Mouse (Mus musculus): ENCODE measurements around the gene Tmem86a. TPM values are rescaled to one million over a fixed set of nuclear protein-coding genes. Genes with fewer than 3 reads are reported as not detected.

Gene Tmem86a
- polyA plus RNA-seq, 1 experiment from 2014 or later: 21.3 TPM

DNA sequence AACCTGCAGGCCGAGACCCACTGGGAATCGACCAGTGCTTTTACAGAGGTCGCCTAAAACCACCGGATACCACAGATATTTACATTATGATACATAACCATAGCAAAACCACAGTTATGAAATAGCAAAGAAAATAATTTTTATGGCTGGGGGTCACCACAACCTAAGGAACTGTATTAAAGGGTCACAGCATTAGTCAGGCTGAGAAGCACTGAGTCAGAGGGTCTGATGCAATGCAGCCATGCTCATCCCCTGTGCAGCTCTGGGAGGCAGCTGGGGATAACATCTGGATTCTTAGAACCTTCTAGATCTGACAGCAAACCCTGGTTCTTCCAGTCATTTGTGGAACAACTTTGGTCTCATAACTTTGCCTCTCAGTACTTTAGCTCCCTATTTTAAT lies 19.0 kb upstream of the Tmem86a start:
- Histone ChIP-seq H3K27ac (no peak overlapping the region), H3K9me3 (no peaks in the 10 kb centered on the region), H3K4me2 (replicated peaks) (no peak overlapping the region), H3K9ac (no peak overlapping the region), H3K27me3 (no peaks in the 10 kb centered on the region), H3K4me1 (no peaks in the 10 kb centered on the region), H3K4me3 (no peak overlapping the region), H3K36me3 (no peaks in the 10 kb centered on the region)
- ATAC-seq (ENCODE audit: insufficient number of reproducible peaks, insufficient read depth, low FRiP score, low TSS enrichment): no peak
- 63% methylated on average over 4 of the region's 4 CpGs for WGBS

DNA sequence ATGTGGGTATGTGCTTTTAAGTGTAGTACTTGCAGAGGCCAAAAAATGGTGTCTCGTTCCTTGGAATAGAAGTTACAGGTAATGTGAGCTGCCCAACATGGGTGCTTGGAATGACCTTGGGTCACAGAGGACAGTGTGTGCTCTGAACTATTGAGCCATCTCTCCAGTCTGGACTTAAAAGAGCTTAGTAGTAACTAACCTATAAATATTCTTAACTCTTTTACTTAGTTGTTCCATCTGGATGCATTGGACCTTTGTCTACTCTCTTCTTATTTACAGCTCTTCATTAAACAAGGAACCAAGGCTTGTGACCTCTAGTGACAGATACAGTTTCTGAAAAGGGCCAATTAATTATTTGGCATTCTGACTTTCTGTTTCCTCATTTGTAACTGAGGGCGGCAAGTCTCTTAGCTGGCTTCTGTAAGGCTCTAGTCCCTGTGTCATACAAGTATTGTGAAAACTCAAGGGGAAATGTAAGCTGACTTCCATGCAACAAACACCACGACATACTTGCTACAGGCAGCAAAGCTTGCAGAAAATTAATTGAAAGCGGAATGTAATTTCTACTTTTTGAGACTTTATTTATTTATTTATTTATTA lies 15.5 kb upstream of the Tmem86a start:
- 93% methylated on average over 4 of the region's 4 CpGs for WGBS

GRCm38 (mm10) chr7:47035426-47035825 lies 15.0 kb upstream of the Tmem86a start:
- Histone ChIP-seq H3K27me3 (no peaks in the 10 kb centered on the region), H3K4me2 (replicated peaks) (no peak overlapping the region), H3K36me3 (no peaks in the 10 kb centered on the region), H3K9me3 (no peaks in the 10 kb centered on the region), H3K9ac (no peak overlapping the region), H3K27ac (no peak overlapping the region), H3K4me3 (no peak overlapping the region), H3K4me1 (no peaks in the 10 kb centered on the region)
- WGBS: 83% methylated on average over 8 of the region's 8 CpGs
- no peak for ATAC-seq (ENCODE audit: insufficient number of reproducible peaks, insufficient read depth, low FRiP score, low TSS enrichment)

More for the DNA sequence above, 15.5 kb upstream of the Tmem86a start:
- Histone ChIP-seq H3K27ac (no peak overlapping the region), H3K27me3 (no peaks in the 10 kb centered on the region), H3K9ac (no peak overlapping the region), H3K4me2 (replicated peaks) (no peak overlapping the region), H3K36me3 (no peaks in the 10 kb centered on the region), H3K4me3 (no peak overlapping the region), H3K4me1 (no peaks in the 10 kb centered on the region), H3K9me3 (no peaks in the 10 kb centered on the region)
- ATAC-seq (ENCODE audit: insufficient number of reproducible peaks, insufficient read depth, low FRiP score, low TSS enrichment): no peak

GRCm38 (mm10) chr7:47041706-47042105 lies 8.7 kb upstream of the Tmem86a start:
- WGBS: 80% methylated on average over 3 of the region's 3 CpGs
- no peak overlapping the region for H3K27ac ChIP-seq
- H3K9me3 ChIP-seq: no peaks in the 10 kb centered on the region
- no peaks in the 10 kb centered on the region for H3K27me3 ChIP-seq
- H3K9ac ChIP-seq: no peak overlapping the region
- no peak overlapping the region for H3K4me3 ChIP-seq
- H3K4me2 ChIP-seq (replicated peaks): no peak overlapping the region
- ATAC-seq (ENCODE audit: insufficient number of reproducible peaks, insufficient read depth, low FRiP score, low TSS enrichment): no peak
- H3K36me3 ChIP-seq: no peaks in the 10 kb centered on the region
- H3K4me1 ChIP-seq: no peaks in the 10 kb centered on the region

DNA sequence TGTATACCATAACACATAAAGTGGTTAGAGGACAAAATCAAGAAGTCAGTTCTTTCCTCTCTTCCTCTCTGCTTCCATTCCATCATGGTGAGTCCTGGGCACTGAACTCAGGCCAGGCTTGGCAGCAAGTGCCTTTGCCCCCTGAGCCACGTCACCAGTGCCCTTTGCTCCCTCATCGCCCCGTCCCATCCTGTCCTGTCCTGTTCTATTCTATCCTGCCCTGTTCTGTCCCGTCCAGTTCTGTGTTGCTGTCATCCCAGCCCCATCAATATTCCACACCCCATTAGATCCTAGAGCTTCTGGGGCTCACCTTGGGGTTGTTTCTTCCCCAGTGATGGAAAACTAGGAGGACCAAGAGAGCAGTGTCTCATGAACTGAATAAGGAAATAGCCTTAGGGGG lies 8.3 kb upstream of the Tmem86a start:
- WGBS: 75% methylated on average over 4 of the region's 4 CpGs
- Histone ChIP-seq H3K9me3 (no peaks in the 10 kb centered on the region), H3K36me3 (no peaks in the 10 kb centered on the region), H3K27ac (no peak overlapping the region), H3K4me1 (no peaks in the 10 kb centered on the region), H3K4me2 (replicated peaks) (no peak overlapping the region), H3K4me3 (no peak overlapping the region), H3K9ac (no peak overlapping the region), H3K27me3 (no peaks in the 10 kb centered on the region)
- no peak for ATAC-seq (ENCODE audit: insufficient number of reproducible peaks, insufficient read depth, low FRiP score, low TSS enrichment)

DNA sequence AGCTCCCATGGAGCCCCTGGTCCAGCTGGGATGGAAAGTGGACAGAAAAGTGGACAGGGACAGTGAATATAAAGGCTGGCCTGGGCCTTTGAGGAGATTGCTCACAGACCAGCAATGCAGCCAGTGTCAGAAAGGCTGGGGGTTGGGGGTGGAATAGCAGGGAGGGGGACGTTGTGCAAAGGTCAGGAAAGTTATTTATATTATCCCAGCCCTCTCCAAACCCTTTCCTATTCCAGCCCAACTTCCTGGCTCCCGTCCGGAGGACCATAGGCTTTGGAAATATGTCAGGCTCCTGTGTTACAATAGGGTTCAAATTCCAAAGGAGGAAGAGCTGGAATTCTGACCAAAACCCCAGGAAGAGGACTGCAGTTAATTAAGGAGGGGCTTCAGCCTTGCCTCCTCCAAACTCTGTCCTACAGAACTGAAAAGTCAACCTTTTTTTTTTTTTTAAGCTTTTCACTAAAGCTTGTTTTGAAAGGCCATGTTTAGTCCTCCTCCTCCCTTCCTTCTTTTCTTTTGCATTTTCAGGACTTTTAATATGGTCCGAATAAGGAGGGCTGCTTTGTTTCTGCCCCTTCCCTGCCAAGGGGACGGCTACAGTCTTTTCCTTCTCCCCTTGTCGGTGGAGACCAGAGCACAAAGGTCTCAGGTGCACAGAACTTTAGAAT lies 7.4 kb upstream of the Tmem86a start:
- Histone ChIP-seq H3K36me3 (no peaks in the 10 kb centered on the region), H3K4me1 (no peaks in the 10 kb centered on the region), H3K27me3 (no peaks in the 10 kb centered on the region), H3K4me2 (replicated peaks) (no peak overlapping the region), H3K9ac (no peak overlapping the region), H3K27ac (no peak overlapping the region), H3K4me3 (no peak overlapping the region), H3K9me3 (no peaks in the 10 kb centered on the region)
- WGBS: 26% methylated on average over 6 of the region's 6 CpGs
- ATAC-seq (ENCODE audit: insufficient number of reproducible peaks, insufficient read depth, low FRiP score, low TSS enrichment): no peak

- Histone ChIP-seq H3K9ac (peak overlapping the region; percentile 82), H3K36me3 (peaks cover 6% of the 10 kb centered on the region; the same call in 1 of the 2 replicates), H3K4me3 (peak overlapping the region; percentile 81), H3K27ac (peak overlapping the region; percentile 94), H3K4me1 (peaks cover 15% of the 10 kb centered on the region), H3K4me2 (replicated peaks) (peak overlapping the region; percentile 80), H3K27me3 (no peaks in the 10 kb centered on the region), H3K9me3 (no peaks in the 10 kb centered on the region)
- ATAC-seq (ENCODE audit: insufficient number of reproducible peaks, insufficient read depth, low FRiP score, low TSS enrichment): peak; percentile 70
- 0% methylated on average over 34 of the region's 34 CpGs for WGBS
Measured at GRCm38 (mm10) chr7:47050766-47051165, 365 bp downstream of the Tmem86a start.

DNA sequence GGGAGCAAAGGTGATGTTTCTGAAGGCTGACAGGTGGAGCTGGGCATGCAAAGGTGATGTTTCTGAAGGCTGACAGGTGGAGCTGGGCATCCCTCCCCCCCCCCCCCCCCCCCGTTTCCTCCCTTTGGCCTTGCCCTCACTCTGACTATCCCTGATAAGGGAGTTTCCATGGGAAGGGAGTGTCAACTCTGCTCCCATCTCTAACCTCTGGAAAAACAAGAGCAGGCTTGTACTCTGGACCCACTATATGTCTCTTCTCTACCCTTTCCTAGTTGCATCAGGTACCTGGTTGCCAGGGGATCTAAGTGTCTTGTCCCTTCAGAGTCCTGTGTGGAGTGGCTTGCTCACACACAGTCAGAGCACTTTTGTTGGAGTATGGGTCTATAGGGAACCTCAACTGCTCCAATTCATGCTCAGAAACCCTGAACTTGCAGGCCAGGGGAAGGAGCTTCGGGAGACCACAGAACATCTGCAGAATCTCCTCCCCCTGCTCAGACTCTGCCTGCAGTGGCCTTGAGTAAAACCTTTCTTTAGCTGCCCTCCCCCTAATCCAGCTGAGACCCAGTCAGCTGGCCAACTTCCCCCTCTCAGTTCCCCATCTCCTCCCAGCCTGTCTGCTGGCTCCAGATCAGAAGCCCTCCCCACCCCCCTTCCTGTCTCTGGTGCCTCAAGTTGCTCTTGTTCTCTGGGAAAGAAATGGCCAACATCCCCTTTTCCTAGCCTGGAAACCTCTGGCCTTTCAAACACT lies 1.2 kb downstream of the Tmem86a start:
- ATAC-seq (ENCODE audit: insufficient number of reproducible peaks, insufficient read depth, low FRiP score, low TSS enrichment): no peak
- Histone ChIP-seq H3K36me3 (peaks cover 6% of the 10 kb centered on the region; the same call in 1 of the 2 replicates), H3K27ac (peak overlapping the region; percentile 58), H3K4me3 (peak overlapping the region; percentile 81), H3K4me2 (replicated peaks) (peak overlapping the region; percentile 80), H3K9me3 (no peaks in the 10 kb centered on the region), H3K27me3 (no peaks in the 10 kb centered on the region), H3K4me1 (peaks cover 15% of the 10 kb centered on the region), H3K9ac (peak overlapping the region; percentile 11; the same call in 1 of the 2 replicates)
- 2% methylated on average over 2 of the region's 2 CpGs for WGBS

DNA sequence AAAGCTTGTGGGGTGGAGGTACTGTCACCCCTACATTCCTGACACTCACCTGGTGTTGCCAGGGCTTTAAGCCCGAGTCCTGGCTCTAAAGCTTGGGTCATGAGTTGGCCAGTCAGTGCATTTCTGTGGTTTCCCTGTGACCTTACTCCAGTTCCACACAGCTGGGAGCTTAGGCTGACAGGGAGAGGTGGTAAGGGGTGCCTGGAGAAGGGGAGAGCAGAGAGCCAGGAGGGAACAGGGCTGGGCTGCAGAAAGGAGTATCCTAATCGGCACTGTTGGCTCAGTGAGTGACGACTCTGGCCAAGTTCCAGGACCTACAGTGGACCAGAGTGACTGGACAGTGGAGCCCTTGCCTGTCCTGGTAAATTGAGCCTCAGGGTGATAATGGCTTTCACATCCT lies 1.9 kb downstream of the Tmem86a start:
- H3K9ac ChIP-seq: peak overlapping the region; percentile 11; the same call in 1 of the 2 replicates
- peak overlapping the region; percentile 58 for H3K27ac ChIP-seq
- WGBS: 24% methylated on average over 3 of the region's 3 CpGs
- no peaks in the 10 kb centered on the region for H3K9me3 ChIP-seq
- ATAC-seq (ENCODE audit: insufficient number of reproducible peaks, insufficient read depth, low FRiP score, low TSS enrichment): no peak
- peaks cover 6% of the 10 kb centered on the region; the same call in 1 of the 2 replicates for H3K36me3 ChIP-seq
- H3K4me1 ChIP-seq: peaks cover 15% of the 10 kb centered on the region
- no peaks in the 10 kb centered on the region for H3K27me3 ChIP-seq
- H3K4me3 ChIP-seq: 0 out of 2 replicates have a peak overlapping the region, but pooled peaks have one; percentile 4
- H3K4me2 ChIP-seq (replicated peaks): peak overlapping the region; percentile 80

DNA sequence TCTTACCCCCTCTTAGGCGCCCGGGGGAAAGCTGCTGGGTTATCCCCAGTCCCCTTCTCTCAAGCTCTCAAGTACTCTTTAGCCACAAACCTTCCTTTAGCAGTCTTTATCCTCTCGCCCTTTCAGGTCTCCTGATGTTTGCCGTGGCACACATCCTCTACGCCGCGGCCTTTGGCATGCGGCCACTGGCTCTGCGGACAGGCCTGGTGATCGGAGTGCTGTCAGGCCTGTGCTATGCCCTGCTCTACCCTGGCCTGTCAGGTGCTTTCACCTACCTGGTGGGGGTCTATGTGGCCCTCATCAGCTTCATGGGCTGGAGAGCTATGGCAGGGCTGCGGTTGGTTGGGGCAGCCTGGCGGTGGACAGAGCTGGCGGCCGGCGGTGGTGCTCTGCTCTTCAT lies 2.9 kb downstream of the Tmem86a start:
- no peak for ATAC-seq (ENCODE audit: insufficient number of reproducible peaks, insufficient read depth, low FRiP score, low TSS enrichment)
- Histone ChIP-seq H3K36me3 (peaks cover 6% of the 10 kb centered on the region; the same call in 1 of the 2 replicates), H3K27ac (no peak overlapping the region), H3K9ac (no peak overlapping the region), H3K9me3 (no peaks in the 10 kb centered on the region), H3K4me2 (replicated peaks) (no peak overlapping the region), H3K4me1 (peaks cover 15% of the 10 kb centered on the region), H3K4me3 (no peak overlapping the region), H3K27me3 (no peaks in the 10 kb centered on the region)
- 90% methylated on average over 15 of the region's 15 CpGs for WGBS

GRCm38 (mm10) chr7:47054666-47055065 lies 4.3 kb downstream of the Tmem86a start:
- Histone ChIP-seq H3K9ac (no peak overlapping the region), H3K27me3 (no peaks in the 10 kb centered on the region), H3K27ac (no peak overlapping the region), H3K4me2 (replicated peaks) (no peak overlapping the region), H3K4me1 (peaks cover 15% of the 10 kb centered on the region), H3K36me3 (peaks cover 6% of the 10 kb centered on the region; the same call in 1 of the 2 replicates), H3K9me3 (no peaks in the 10 kb centered on the region), H3K4me3 (no peak overlapping the region)
- 84% methylated on average over 2 of the region's 2 CpGs for WGBS
- ATAC-seq (ENCODE audit: insufficient number of reproducible peaks, insufficient read depth, low FRiP score, low TSS enrichment): no peak

DNA sequence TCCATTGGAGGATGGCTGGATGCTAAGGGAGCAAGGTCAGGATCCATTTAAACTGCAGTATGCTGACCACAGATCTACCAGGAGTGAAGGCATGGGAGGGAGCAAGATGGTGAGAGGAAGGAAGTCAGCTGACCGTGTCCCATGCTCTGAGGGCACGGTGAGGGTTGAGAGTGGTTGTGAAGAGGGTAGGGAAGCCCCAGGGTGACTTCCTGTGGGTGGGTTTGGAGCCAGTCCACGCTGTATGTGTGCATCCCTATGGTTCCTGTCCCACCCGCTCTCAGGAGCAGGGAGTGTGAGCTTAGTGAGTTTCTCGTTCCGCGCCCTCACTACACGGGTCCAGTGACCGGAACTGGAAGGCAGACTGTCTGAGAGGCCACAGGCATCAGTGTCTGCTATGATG lies 5.3 kb downstream of the Tmem86a start:
- H3K9me3 ChIP-seq: no peaks in the 10 kb centered on the region
- H3K4me2 ChIP-seq (replicated peaks): no peak overlapping the region
- H3K27me3 ChIP-seq: no peaks in the 10 kb centered on the region
- 76% methylated on average over 9 of the region's 9 CpGs for WGBS
- H3K4me1 ChIP-seq: peaks cover 15% of the 10 kb centered on the region
- H3K4me3 ChIP-seq: no peak overlapping the region
- no peak overlapping the region for H3K27ac ChIP-seq
- ATAC-seq (ENCODE audit: insufficient number of reproducible peaks, insufficient read depth, low FRiP score, low TSS enrichment): no peak
- H3K9ac ChIP-seq: no peak overlapping the region
- H3K36me3 ChIP-seq: peaks cover 6% of the 10 kb centered on the region; the same call in 1 of the 2 replicates
